Mouse (Mus musculus): ENCODE data around the gene Srcin1. TPM values are rescaled to one million over a fixed set of nuclear protein-coding genes. Genes with fewer than 3 reads are reported as not detected.
A peak's percentile ranks its signal among the peaks of the same experiment; 100 is the strongest.

Srcin1 gene
- polyA plus RNA-seq, 1 experiment: 47.1 TPM

GRCm38 (mm10) chr11:97524306-97524705 lies 51.7 kb downstream of the Srcin1 start:
- no peak overlapping the region for H3K4me3 ChIP-seq (ENCODE audit: control insufficient read depth, low read depth, low read length)
- H3K4me1 ChIP-seq (ENCODE audit: control insufficient read depth, insufficient read depth, low read length): peaks cover 3% of the 10 kb centered on the region
- H3K27me3 ChIP-seq (ENCODE audit: control insufficient read depth, insufficient read depth, low read length): no peaks in the 10 kb centered on the region
- no peaks in the 10 kb centered on the region for H3K36me3 ChIP-seq (ENCODE audit: control insufficient read depth, insufficient read depth, low read length)
- no peak overlapping the region for H3K27ac ChIP-seq (ENCODE audit: control insufficient read depth, insufficient read depth, low read depth, low read length)
- TF ChIP-seq CTCF (IDR thresholded peaks at IDR 0.05; ENCODE audit: control insufficient read depth, insufficient read depth, insufficient replicate concordance, low read depth, low read length): no peak
- TF ChIP-seq POLR2A (IDR thresholded peaks at IDR 0.05; ENCODE audit: control insufficient read depth, low read depth, low read length): no peak

DNA sequence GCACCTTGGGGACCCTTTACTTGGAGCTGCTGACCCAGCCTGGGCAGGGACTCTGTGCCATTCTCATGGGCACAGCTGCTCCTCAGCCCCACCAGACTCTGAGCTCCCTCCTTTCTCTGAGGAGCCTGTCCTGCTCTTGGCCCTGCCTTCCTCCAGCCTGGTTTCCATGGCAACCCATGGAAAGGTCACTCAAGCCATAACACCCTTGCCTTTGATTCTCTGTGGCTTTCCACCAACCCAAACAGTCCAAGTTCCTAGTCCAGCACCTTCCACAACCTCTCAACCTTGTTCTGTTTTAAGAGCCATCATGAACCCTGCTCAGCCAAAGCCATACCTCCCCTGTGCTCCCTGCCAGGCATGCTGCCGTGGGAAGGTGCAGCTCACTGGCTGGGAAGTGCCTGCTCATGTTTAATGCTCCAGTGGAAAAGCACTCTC lies 52.1 kb downstream of the Srcin1 start:
- H3K27ac ChIP-seq (ENCODE audit: control insufficient read depth, insufficient read depth, low read depth, low read length): peak overlapping the region; percentile 28; the same call in 1 of the 2 replicates
- no peaks in the 10 kb centered on the region for H3K36me3 ChIP-seq (ENCODE audit: control insufficient read depth, insufficient read depth, low read length)
- TF ChIP-seq CTCF (IDR thresholded peaks at IDR 0.05; ENCODE audit: control insufficient read depth, insufficient read depth, insufficient replicate concordance, low read depth, low read length) (no peak), POLR2A (IDR thresholded peaks at IDR 0.05; ENCODE audit: control insufficient read depth, low read depth, low read length) (no peak)
- H3K27me3 ChIP-seq (ENCODE audit: control insufficient read depth, insufficient read depth, low read length): no peaks in the 10 kb centered on the region
- H3K4me3 ChIP-seq (ENCODE audit: control insufficient read depth, low read depth, low read length): no peak overlapping the region
- H3K4me1 ChIP-seq (ENCODE audit: control insufficient read depth, insufficient read depth, low read length): peaks cover 3% of the 10 kb centered on the region

- Histone ChIP-seq H3K27ac (ENCODE audit: control insufficient read depth, insufficient read depth, low read depth, low read length) (no peak overlapping the region), H3K36me3 (ENCODE audit: control insufficient read depth, insufficient read depth, low read length) (no peaks in the 10 kb centered on the region), H3K4me3 (ENCODE audit: control insufficient read depth, low read depth, low read length) (no peak overlapping the region), H3K4me1 (ENCODE audit: control insufficient read depth, insufficient read depth, low read length) (peaks cover 3% of the 10 kb centered on the region), H3K27me3 (ENCODE audit: control insufficient read depth, insufficient read depth, low read length) (no peaks in the 10 kb centered on the region)
- no peak for TF ChIP-seq POLR2A (IDR thresholded peaks at IDR 0.05; ENCODE audit: control insufficient read depth, low read depth, low read length)
- TF ChIP-seq CTCF (IDR thresholded peaks at IDR 0.05; ENCODE audit: control insufficient read depth, insufficient read depth, insufficient replicate concordance, low read depth, low read length): no peak
These were observed 52.9 kb downstream of the Srcin1 start for GRCm38 (mm10) chr11:97523107-97523506.

DNA sequence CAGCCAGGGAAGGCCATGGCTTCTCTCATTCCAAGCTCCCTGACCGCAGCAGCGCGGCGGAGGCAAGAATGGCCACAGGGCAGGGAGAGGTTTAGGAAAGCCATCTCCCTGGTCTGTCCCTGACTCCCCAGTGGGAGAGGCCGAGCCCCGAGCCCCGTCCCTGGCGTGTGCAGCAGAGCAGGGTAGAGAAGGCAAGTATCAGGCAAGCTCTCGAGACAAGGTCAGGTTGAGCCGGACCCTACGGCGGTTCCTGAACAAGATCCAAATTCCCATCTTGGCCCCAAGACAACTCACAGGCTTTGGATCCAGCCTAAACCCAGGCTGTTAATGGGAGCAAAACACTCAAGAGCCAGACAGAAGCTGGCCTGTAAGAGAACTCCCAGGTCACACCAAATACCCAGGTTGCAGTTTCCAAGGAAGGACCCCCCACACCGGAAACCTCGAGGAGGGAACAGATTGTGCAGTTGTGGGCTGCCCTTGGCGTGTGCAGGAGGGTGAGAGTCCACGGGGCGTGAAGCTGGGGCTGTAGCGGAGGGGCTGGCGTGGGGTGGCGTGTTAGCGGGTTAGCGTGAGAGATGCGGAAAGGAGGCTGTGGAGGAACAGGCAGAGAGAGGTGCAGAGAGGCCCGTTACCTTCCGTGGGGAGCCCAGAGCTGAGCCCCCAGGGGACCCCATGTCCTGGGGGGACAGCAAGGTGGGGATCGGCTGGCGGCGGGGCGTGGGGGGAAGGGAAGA lies 54.1 kb downstream of the Srcin1 start:
- no peak overlapping the region for H3K27ac ChIP-seq (ENCODE audit: control insufficient read depth, insufficient read depth, low read depth, low read length)
- no peaks in the 10 kb centered on the region for H3K36me3 ChIP-seq (ENCODE audit: control insufficient read depth, insufficient read depth, low read length)
- H3K4me3 ChIP-seq (ENCODE audit: control insufficient read depth, low read depth, low read length): no peak overlapping the region
- no peaks in the 10 kb centered on the region for H3K27me3 ChIP-seq (ENCODE audit: control insufficient read depth, insufficient read depth, low read length)
- TF ChIP-seq CTCF (IDR thresholded peaks at IDR 0.05; ENCODE audit: control insufficient read depth, insufficient read depth, insufficient replicate concordance, low read depth, low read length): no peak
- TF ChIP-seq POLR2A (IDR thresholded peaks at IDR 0.05; ENCODE audit: control insufficient read depth, low read depth, low read length): no peak
- H3K4me1 ChIP-seq (ENCODE audit: control insufficient read depth, insufficient read depth, low read length): peaks cover 3% of the 10 kb centered on the region

DNA sequence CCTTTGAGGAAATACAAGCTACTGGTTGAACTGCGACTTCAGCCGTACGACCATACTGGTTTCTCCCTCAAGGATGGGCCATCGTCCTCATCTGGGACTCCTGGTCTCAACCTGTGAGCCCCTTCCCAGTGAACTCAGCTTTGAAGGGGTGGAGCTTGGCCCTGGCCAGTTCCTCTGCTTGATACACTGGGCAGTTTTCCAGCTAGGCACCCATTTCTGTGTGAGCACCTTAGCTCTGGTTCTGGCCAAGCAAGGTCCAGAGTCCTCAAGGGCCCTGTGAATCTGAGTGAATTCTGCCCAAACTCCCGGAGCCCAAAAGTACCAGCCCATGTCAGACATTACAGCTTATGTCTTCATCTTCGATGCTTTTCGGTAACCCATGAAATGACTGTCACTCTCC lies 55.4 kb downstream of the Srcin1 start:
- H3K27me3 ChIP-seq (ENCODE audit: control insufficient read depth, insufficient read depth, low read length): no peaks in the 10 kb centered on the region
- no peaks in the 10 kb centered on the region for H3K36me3 ChIP-seq (ENCODE audit: control insufficient read depth, insufficient read depth, low read length)
- H3K4me1 ChIP-seq (ENCODE audit: control insufficient read depth, insufficient read depth, low read length): peaks cover 3% of the 10 kb centered on the region
- H3K27ac ChIP-seq (ENCODE audit: control insufficient read depth, insufficient read depth, low read depth, low read length): no peak overlapping the region
- TF ChIP-seq CTCF (IDR thresholded peaks at IDR 0.05; ENCODE audit: control insufficient read depth, insufficient read depth, insufficient replicate concordance, low read depth, low read length) (no peak), POLR2A (IDR thresholded peaks at IDR 0.05; ENCODE audit: control insufficient read depth, low read depth, low read length) (no peak)
- no peak overlapping the region for H3K4me3 ChIP-seq (ENCODE audit: control insufficient read depth, low read depth, low read length)

DNA sequence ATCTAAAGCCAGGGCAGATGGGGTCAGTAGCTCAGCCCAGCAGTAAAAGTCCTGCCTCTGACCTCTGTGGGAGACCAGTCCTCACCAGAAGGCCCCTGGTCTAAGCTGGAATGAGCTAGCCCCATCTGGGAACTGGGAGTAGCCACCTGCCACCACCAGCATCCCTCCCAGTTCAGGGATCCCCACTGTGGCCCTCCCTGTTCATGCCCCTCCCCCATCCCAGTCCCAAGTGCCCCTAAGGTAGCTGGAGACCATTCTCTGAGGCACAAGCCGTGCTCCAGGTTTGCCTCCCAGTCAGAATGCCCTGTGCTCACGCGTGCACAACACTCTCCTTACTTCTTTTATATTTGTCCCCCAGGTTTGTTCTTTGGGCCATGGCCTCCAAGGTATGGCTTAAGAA lies 62.9 kb downstream of the Srcin1 start:
- Histone ChIP-seq H3K4me1 (ENCODE audit: control insufficient read depth, insufficient read depth, low read length) (peaks cover 16% of the 10 kb centered on the region), H3K36me3 (ENCODE audit: control insufficient read depth, insufficient read depth, low read length) (no peaks in the 10 kb centered on the region), H3K27ac (ENCODE audit: control insufficient read depth, insufficient read depth, low read depth, low read length) (no peak overlapping the region), H3K27me3 (ENCODE audit: control insufficient read depth, insufficient read depth, low read length) (no peaks in the 10 kb centered on the region), H3K4me3 (ENCODE audit: control insufficient read depth, low read depth, low read length) (no peak overlapping the region)
- TF ChIP-seq CTCF (IDR thresholded peaks at IDR 0.05; ENCODE audit: control insufficient read depth, insufficient read depth, insufficient replicate concordance, low read depth, low read length) (no peak), POLR2A (IDR thresholded peaks at IDR 0.05; ENCODE audit: control insufficient read depth, low read depth, low read length) (no peak)

DNA sequence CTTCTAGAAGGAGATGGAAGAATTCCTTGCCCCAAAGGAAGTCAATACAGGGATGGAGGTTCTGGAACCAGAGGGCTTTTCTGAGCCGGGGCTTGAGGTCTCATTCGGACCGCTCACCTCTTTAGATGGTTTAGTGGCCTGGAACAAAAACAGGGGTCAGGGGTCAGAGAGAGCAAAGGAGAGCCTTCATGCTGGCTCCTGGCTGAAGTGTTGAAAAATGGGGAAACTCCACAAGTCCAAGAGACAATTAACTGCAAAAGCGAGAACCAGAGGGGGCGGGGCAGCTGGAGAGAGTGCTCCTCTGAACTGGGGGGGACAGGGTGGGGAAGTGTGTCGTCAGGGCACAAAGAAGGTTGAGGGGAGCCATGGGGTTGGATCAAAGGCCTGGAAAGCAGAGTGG lies 63.5 kb downstream of the Srcin1 start:
- TF ChIP-seq CTCF (IDR thresholded peaks at IDR 0.05; ENCODE audit: control insufficient read depth, insufficient read depth, insufficient replicate concordance, low read depth, low read length) (no peak), POLR2A (IDR thresholded peaks at IDR 0.05; ENCODE audit: control insufficient read depth, low read depth, low read length) (no peak)
- H3K27me3 ChIP-seq (ENCODE audit: control insufficient read depth, insufficient read depth, low read length): no peaks in the 10 kb centered on the region
- no peak overlapping the region for H3K27ac ChIP-seq (ENCODE audit: control insufficient read depth, insufficient read depth, low read depth, low read length)
- H3K4me1 ChIP-seq (ENCODE audit: control insufficient read depth, insufficient read depth, low read length): peaks cover 16% of the 10 kb centered on the region
- peak overlapping the region; percentile 73 for H3K4me3 ChIP-seq (ENCODE audit: control insufficient read depth, low read depth, low read length)
- H3K36me3 ChIP-seq (ENCODE audit: control insufficient read depth, insufficient read depth, low read length): no peaks in the 10 kb centered on the region

All from testis, adult 2 months (tissue).